Mouse (Mus musculus): Measurements from ENCODE around the gene Polr2i. TPM values are rescaled to one million over a fixed set of nuclear protein-coding genes. Genes with fewer than 3 reads are reported as not detected.
A peak's percentile ranks its signal among the peaks of the same experiment; 100 is the strongest.
"Not testable (repeated sequence)": the region's sequence is repeated elsewhere in the genome, so short reads cannot be mapped to it uniquely, and the experiment has no call there.

The Polr2i gene
- total RNA-seq, 1 experiment from 2014 or later, result 41.9 TPM

DNA sequence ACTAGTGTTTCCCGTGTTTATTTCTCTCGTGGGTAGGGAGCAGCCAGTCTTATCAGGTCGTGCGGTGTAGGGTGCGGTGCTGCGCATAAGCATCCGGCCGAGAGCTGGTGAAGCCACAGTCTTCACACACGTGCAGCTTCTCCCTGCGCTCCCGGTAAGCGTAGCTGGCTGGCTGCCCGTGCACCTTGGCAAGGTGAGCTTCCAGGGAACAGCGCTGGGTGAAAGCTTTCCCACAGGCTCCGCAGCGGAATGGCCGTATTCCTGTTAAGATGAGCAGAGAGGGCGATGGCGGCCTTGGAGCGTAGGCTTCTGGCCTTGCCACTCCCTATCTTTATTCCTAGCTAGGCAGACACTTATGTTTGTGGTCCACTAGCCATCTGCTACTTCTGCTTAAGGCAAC, 1.6 kb downstream of the Polr2i start:
- no peak for ATAC-seq (replicated peaks in 1 of 2; ENCODE audit: insufficient read depth in 1 of 2, low FRiP score in 2 of 2, low TSS enrichment in 1 of 2, low read depth in 1 of 2, poor library complexity in 2 of 2, severe bottlenecking in 2 of 2)

DNA sequence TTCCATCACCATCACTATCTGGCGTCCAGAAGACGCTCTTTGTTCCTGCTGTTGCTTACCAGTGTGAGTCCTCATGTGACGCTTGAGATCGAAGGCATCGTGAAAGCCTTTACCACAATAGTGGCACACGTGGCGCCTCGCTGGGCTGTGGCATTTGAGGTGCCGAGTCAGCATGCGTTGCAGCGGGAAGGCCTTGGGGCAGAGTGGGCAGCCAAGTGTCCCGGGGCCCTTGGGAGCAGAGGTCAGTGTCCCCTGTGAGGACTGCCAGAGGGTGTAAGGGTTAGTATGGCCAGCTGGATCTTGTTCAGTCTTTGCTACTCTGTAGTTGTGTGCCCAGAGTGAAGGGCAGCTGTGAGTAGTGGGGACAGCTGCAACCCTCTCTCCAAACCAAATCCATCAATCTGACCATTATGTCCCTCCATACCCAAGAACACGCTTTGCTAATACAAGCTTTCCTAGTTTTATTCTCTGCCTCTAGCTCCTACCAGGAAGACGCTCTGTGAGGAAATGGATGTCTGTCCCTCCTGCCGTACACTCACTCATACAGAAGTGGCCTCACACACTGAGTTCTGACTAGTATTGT, 2.6 kb downstream of the Polr2i start:
- no peak for ATAC-seq (replicated peaks in 1 of 2; ENCODE audit: insufficient read depth in 1 of 2, low FRiP score in 2 of 2, low TSS enrichment in 1 of 2, low read depth in 1 of 2, poor library complexity in 2 of 2, severe bottlenecking in 2 of 2)

DNA sequence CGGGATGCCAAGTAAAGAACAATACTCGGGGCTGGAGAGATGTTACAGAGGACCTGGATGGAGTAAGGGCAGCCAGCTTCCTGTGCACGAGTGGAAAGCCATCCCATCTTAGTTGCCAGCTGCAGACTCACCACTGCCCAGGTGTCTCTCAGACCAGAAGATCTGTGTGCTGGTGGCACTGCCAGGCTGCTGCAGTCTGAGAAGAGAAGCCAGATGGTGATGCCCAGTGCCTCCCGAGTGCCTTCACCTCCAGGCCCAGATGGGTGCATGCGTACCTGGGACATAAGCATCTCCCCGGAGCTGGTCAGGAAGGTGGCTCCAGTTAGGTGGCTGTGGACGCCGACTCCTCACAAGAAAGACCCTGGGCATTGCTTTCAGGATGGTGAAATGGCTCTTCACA, 3.3 kb downstream of the Polr2i start:
- no peak for ATAC-seq (replicated peaks in 1 of 2; ENCODE audit: insufficient read depth in 1 of 2, low FRiP score in 2 of 2, low TSS enrichment in 1 of 2, low read depth in 1 of 2, poor library complexity in 2 of 2, severe bottlenecking in 2 of 2)

DNA sequence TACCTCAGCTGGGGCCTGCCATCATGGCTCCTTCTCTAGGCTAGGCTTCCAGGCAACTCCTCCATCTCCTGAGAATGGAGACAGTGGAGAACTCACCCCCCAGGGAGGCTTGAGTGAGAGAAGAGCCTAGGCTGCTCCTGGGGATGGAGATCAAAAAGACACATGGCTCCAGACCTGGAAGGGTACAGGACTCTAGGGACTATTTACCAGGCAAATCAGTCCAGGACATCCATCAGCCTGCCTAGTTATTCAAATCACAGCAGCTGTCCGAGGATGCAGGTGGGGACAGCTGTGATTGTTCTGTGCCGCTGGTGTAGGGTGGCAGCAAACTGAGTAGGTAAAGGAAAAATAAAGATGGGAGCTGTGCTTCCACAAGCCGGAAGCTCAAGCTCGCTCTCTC, 3.9 kb downstream of the Polr2i start, which contains the start of gene Ovol3:
Gene Ovol3, minus strand, starts transcription at position 101 of the 400 bp plus-strand sequence.
- no peak for ATAC-seq (replicated peaks in 1 of 2; ENCODE audit: insufficient read depth in 1 of 2, low FRiP score in 2 of 2, low TSS enrichment in 1 of 2, low read depth in 1 of 2, poor library complexity in 2 of 2, severe bottlenecking in 2 of 2)

DNA sequence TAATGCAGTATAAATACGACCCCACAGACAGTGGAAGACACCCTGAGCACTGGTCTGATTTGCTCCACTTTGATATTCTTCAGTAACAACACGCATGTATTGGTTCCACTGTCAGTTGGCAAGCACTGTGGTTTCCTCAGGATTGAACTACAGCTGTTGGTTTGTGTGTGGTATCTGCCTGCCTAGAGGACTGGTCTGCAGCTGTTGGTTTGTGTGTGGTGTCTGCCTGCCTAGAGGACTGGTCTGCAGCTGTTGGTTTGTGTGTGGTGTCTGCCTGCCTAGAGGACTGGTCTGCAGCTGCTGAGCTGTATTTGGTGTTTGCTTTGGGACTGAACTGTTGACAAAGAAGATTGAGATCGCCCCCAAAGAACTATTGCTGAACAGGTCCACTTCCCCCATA, 5.6 kb downstream of the Polr2i start:
- ATAC-seq (replicated peaks in 1 of 2; ENCODE audit: insufficient read depth in 1 of 2, low FRiP score in 2 of 2, low TSS enrichment in 1 of 2, low read depth in 1 of 2, poor library complexity in 2 of 2, severe bottlenecking in 2 of 2), result not testable (repeated sequence)

DNA sequence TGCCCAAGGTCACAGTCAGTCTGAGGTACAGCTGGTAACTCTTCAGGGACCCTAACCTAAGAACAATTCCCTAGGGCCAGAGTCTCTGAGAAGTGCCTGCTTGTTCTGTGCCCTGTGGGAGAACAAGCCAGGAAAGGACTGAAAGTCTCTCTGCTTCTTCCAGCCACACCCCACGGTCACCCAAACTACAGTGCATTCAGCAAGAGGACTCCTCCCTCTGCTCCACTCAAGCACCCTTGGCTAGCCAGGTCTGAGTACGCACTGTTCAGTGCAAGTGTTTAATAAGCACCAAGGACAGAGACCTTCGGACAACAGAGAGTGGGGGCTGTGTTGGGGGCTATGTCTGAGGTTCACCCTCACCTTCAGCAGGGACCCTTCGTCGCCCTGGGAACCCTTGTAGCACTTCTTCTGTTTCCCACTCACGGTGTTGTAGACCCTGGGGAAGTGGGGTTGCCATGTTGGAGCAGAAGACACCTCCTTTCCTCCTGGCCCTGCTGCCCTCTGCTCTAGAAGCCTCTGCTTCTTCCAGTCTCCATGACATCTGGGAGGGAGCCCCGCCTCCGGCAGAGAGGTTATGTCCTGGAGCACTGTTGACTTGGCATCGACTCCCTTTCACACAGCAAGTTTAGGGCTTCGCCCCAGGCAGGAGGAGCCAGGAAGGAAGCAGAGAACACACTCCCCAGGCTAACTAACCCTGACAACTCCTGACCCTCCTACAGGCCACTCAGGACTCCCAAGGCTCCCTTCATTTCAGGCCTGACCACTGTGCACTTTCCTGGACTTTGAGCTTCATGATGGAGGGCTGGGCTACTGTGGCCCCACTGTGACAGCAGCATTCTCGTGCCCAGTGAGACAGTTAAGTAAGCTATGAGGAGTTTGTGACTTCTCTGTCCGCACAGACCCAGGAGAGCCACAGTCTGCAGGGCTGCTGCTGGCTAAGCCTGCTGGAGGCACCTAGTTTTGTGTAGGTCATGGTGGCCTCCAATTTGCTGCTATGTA, 20.5 kb downstream of the Polr2i start:
- ATAC-seq (replicated peaks in 1 of 2; ENCODE audit: insufficient read depth in 1 of 2, low FRiP score in 2 of 2, low TSS enrichment in 1 of 2, low read depth in 1 of 2, poor library complexity in 2 of 2, severe bottlenecking in 2 of 2), result no peak

DNA sequence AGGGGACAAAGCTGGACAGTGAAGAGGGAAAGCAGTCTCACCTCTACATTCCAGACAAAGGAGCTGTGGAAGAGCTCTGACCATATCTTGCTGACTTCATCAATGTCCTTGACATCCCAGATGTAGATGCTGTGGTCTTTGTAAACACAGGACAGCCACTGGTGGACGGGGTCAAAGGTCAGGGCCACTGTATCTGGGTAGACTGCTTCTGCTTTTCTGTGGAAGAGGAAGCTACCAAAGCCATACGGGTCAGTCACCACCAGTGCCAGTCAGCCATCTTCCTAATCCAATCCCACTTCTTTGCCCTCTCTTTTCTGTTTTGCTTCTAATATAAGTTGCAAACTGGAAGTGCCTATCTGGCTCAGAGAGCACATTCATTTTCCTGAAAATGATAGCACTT, 33.3 kb downstream of the Polr2i start:
- no peak for ATAC-seq (replicated peaks in 1 of 2; ENCODE audit: insufficient read depth in 1 of 2, low FRiP score in 2 of 2, low TSS enrichment in 1 of 2, low read depth in 1 of 2, poor library complexity in 2 of 2, severe bottlenecking in 2 of 2)

DNA sequence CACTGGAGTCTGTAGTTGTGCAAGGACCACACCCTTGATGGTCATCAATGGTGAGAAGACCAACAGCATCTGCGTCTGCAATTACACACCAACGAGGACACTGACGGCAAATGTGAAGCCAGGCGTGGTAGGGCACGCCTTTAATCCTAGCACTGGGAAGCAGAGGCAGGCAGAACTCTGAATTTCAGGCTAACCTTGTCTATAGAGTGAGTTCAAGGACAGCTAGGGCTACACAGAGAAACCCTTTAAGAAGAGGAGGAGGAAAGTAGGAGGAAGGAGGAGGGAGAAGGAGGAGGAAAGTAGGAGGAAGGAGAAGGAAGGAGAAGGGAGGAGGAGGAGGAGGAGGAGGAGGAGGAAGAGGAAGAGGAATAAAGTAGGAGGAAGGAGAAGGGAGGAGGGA, 33.8 kb downstream of the Polr2i start:
- no peak for ATAC-seq (replicated peaks in 1 of 2; ENCODE audit: insufficient read depth in 1 of 2, low FRiP score in 2 of 2, low TSS enrichment in 1 of 2, low read depth in 1 of 2, poor library complexity in 2 of 2, severe bottlenecking in 2 of 2)

DNA sequence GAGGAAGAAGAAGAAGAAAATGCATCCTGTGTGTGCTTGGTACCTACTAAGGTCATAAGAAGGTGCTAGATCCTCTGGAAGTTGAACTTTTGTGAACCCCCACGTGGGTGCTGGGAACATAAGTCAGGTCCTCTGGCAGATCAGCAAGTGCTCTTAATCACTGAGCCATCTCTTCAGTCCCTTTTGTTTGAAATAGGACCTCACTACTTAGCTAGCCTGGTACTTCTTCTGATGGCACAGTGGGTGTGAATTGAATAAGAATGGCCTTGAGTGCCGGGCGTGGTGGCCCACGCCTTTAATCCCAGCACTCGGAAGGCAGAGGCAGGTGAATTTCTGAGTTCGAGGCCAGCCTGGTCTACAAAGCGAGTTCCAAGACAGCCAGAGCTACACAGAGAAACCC, 34.2 kb downstream of the Polr2i start:
- ATAC-seq (replicated peaks in 1 of 2; ENCODE audit: insufficient read depth in 1 of 2, low FRiP score in 2 of 2, low TSS enrichment in 1 of 2, low read depth in 1 of 2, poor library complexity in 2 of 2, severe bottlenecking in 2 of 2), result no peak

DNA sequence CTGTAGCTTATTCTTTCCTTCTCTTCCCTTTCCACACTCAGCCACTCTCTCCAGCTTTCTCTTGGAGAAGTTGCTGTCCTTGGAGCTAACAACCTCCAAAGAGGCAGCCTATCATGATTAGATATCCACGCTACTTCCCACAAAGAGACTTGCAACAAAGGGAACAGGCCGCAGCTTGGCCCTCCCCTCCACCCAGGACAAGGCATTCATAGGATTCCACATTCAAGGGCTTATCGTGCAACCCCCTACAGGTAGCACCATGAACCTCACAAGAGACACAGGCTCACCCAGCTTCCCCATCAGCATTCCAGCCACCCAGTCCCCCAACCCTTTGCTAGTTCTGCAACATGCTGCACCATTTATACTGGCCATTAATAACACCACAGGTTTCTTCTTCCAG, 35.0 kb downstream of the Polr2i start:
- ATAC-seq (replicated peaks in 1 of 2; ENCODE audit: insufficient read depth in 1 of 2, low FRiP score in 2 of 2, low TSS enrichment in 1 of 2, low read depth in 1 of 2, poor library complexity in 2 of 2, severe bottlenecking in 2 of 2), result no peak

DNA sequence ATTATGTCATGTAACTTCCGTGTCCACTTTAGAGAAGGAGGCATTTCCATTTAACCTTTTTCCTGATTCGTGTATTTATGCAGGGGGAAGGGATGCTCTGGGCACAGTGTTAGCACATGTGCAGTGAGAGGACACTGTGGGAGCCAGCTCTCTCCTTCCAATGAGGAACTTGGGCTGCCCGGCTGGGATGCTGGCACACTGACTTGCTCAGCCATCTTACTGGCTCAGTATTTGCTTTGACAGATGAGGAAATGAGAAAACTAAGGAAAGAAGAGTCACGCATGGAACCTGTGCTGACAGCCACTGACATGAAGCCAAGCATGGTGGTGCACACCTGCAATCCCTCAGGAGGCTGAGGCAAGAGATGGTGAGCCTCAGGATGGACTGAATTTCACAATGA, 37.9 kb downstream of the Polr2i start:
- no peak for ATAC-seq (replicated peaks in 1 of 2; ENCODE audit: insufficient read depth in 1 of 2, low FRiP score in 2 of 2, low TSS enrichment in 1 of 2, low read depth in 1 of 2, poor library complexity in 2 of 2, severe bottlenecking in 2 of 2)

DNA sequence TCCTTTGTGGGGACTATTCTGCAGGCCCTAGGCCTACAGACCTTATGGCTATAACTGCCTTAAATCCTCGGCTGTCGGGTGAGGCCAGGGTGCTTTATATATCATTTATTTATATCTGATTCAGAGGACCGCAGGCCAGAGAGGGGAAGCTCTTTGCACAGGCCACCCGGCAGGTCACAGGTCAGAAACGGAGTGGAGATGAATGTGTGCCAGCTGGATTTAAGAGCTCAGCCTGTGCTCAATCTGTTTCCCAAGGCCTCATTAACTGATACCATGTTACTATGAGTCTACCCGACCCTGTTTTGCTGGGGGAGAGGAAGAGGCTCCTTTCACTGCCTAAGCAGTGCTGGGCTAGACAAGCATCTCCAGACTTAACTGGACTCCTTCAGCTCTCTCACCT, 42.6 kb downstream of the Polr2i start:
- ATAC-seq (replicated peaks in 1 of 2; ENCODE audit: insufficient read depth in 1 of 2, low FRiP score in 2 of 2, low TSS enrichment in 1 of 2, low read depth in 1 of 2, poor library complexity in 2 of 2, severe bottlenecking in 2 of 2), result no peak

DNA sequence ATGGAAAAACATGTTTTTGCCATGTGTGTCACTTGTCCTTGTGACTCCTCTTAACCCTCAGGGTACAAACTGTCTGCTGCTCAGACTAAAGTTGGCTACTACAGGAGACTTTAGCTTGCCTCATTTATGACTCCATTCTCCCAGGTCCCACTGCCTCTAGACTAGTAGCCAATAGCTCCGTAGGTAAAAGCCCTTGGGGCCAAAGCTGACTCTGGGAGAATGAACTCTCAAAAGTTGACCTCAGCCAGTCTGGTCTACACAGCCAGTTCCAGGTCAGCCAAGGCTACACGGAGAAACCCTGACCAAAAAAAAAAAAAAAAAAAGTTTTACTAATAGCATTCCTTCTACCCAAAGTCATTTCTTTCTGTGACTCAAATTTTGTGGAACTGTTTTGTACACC, 47.2 kb downstream of the Polr2i start:
- ATAC-seq (replicated peaks in 1 of 2; ENCODE audit: insufficient read depth in 1 of 2, low FRiP score in 2 of 2, low TSS enrichment in 1 of 2, low read depth in 1 of 2, poor library complexity in 2 of 2, severe bottlenecking in 2 of 2), result no peak

DNA sequence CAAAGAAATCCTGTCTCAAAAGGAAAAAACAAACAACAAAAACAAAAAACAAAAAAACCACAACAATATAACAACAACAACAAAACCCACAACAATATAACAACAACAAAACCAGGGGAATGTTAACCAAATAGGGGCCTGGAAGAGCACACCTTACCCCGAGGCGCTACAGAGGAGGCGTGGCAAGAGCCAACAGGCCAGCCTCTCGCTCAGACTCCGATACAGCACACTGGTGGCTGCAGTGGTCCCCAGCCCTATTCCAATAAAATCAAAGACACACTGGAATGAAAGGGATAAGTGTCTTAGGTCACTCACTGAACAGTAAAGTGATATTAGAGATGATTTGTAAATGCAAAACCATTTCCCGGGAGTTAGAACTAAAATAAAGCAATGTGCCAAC, 47.8 kb downstream of the Polr2i start:
- no peak for ATAC-seq (replicated peaks in 1 of 2; ENCODE audit: insufficient read depth in 1 of 2, low FRiP score in 2 of 2, low TSS enrichment in 1 of 2, low read depth in 1 of 2, poor library complexity in 2 of 2, severe bottlenecking in 2 of 2)

DNA sequence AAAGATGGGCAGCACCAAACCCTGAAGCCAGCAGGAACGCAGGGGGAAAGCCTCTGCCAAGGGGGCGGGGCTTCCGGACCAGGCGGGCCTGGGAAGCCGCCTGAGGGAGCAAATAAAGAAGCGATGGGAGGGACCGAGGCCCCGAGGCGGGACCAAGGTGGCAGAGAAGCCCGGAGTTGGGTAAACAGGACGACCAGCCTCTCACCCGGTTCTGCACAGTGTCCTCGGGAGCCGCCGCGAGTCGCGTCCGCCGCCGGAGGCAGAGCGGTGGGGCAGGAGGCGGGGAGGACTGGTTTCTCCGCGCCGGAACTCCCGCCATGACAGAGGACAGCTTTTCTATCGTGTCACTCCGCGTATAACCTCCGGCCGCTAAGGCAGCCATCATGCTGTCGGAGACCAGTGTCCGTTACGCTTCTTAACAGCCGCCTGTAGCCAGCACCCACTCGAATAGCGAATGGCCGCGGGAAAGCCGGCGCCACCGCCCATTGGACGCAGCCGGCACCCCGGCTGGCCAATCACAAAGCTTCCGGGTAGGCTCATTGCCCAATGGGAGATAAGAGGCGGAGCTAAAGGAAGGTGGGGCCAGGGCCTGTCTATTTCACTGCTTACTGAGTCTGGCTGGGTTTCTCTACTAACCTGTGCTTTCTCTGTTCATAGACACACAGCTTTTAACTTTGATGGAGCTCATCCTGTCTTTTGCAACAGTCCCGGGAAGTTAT, 48.4 kb downstream of the Polr2i start, which contains the start of the genes Thap8 and Wdr62:
Gene Thap8, plus strand, starts transcription at position 144 of the 719 bp plus-strand sequence.
Gene Wdr62, minus strand, starts transcription at position 469 of the 719 bp plus-strand sequence.
- peak; percentile 94 to 97 for ATAC-seq (replicated peaks in 1 of 2; ENCODE audit: insufficient read depth in 1 of 2, low FRiP score in 2 of 2, low TSS enrichment in 1 of 2, low read depth in 1 of 2, poor library complexity in 2 of 2, severe bottlenecking in 2 of 2)

DNA sequence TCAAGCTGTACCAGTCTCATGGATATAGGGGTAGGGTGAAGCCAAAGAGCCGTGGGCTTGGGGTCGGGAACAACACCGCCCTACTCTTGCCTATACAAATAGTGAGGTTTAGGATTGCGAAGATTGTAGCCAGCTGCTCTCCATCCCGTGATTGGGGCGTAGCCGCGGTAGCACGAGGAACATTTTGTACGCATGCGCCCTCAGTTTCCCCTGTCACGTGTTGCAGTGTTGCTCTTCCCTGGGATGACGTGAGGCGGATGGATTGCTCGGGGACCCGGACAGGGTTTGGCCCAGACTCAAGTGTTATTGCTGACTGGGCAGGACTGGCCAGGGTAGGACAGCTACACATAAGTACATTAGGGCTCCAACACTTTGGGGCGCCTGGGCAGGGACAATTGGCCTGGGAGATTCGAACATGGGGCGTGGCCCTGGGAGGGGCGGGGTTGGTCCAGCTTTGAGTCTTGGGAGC, 49.0 kb downstream of the Polr2i start:
- ATAC-seq (replicated peaks in 1 of 2; ENCODE audit: insufficient read depth in 1 of 2, low FRiP score in 2 of 2, low TSS enrichment in 1 of 2, low read depth in 1 of 2, poor library complexity in 2 of 2, severe bottlenecking in 2 of 2), result peak; percentile 51 to 63

DNA sequence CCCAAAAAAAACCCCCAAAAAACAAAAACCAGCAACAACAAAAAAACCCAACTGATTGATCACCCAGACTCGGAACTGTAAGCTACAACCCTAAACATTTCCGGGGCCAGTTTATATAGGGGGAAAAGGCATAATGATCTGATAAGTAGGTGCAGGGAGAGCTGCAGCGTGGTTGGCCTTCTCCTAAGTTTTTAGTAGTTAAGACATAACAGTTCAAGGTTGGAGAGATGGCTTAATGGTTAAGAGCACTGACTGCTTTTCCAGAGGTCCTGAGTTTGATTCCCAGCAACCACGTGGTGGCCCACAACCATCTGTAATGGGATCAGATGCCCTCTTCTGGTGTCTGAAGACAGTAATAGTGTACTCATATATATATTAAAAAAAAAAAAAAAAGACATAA, 49.8 kb downstream of the Polr2i start:
- ATAC-seq (replicated peaks in 1 of 2; ENCODE audit: insufficient read depth in 1 of 2, low FRiP score in 2 of 2, low TSS enrichment in 1 of 2, low read depth in 1 of 2, poor library complexity in 2 of 2, severe bottlenecking in 2 of 2), result no peak

DNA sequence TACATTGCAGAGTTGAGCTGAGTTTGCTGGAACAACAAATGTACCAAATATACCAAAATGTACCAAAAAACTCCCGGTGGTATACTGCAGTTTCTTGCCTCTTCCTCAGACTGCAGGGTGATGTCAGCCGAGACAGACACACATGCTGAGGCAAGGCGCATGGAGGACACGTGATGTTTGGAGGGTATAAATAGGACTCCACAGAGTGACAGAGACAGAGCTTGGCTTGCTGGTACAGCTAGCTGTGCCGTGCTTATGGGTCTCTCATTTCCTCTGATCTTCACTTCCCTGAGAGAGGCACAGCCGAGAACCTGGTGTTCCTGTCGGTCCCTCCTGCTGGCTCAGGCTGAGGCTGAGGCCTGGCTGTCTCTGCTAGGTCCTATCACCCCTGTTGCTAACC, 51.0 kb downstream of the Polr2i start:
- ATAC-seq (replicated peaks in 1 of 2; ENCODE audit: insufficient read depth in 1 of 2, low FRiP score in 2 of 2, low TSS enrichment in 1 of 2, low read depth in 1 of 2, poor library complexity in 2 of 2, severe bottlenecking in 2 of 2), result no peak

All from hematopoietic stem cell, adult 5-6 weeks (primary cell).